Mouse (Mus musculus) NIH3T3 (cell line): ENCODE data around the gene Ndufb3.
"Not testable (repeated sequence)": the region's sequence is repeated elsewhere in the genome, so short reads cannot be mapped to it uniquely, and the experiment has no call there.

ENCODE experiments used
- DNase-seq: peaks from one replicate; pipeline ENCODE4 v3.0.0-alpha.2; 2012; ENCODE audit warnings: low read depth

Gene Ndufb3

DNA sequence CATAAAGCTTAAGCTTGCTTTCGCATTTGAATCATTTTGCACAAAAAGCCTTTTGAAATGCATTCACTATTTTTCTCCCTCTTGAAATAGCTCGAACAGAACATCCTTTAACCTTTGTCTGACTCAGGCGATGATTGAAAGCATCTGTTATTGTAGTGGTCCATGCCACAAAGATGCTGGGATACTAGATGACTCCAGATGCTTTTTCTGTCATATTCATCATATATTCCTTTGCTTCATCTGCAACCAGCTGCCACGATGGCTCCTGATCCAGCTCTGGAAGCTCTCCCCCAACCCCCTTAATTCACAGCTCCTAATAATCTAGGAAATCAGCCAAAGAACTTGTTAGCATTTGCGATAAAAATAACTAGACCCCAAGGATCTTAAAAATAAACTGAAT, 30.9 kb downstream of the Ndufb3 start:
- DNase-seq = peak; percentile 62

GRCm38 (mm10) chr1:58617978-58618668, 31.9 kb downstream of the Ndufb3 start:
- DNase-seq = no peak

- DNase-seq = peak; percentile 24
Measured at GRCm38 (mm10) chr1:58618766-58619165, 32.6 kb downstream of the Ndufb3 start.

DNA sequence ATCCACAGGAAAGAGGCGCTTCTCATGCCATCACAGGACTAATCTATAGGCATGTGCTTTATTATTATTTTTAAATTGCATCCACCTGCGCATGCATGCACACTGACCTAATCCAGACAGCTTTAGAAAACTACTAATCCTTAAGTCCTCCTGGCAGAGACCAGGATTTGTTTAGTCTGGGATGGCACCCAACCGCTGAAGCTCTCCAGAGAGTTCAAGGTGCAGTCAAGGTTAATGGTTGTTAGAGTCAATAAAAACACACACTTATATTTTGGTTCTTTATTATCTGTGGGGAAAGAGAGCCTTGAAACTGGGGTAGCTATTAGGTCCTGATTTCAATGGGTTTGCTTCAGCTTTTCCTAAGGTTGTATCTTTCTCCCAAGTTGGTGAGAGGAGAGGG, 35.1 kb downstream of the Ndufb3 start:
- DNase-seq = no peak

- no peak for DNase-seq
Measured at GRCm38 (mm10) chr1:58621996-58622748, 36.0 kb downstream of the Ndufb3 start.

GRCm38 (mm10) chr1:58628847-58629246, 42.7 kb downstream of the Ndufb3 start:
- not testable (repeated sequence) for DNase-seq
